Mouse (Mus musculus) erythroblast, adult 5-6 weeks (primary cell): ENCODE measurements around the gene Vmn1r220. TPM values are rescaled to one million over a fixed set of nuclear protein-coding genes. Genes with fewer than 3 reads are reported as not detected.
"Not testable (repeated sequence)": the region's sequence is repeated elsewhere in the genome, so short reads cannot be mapped to it uniquely, and the experiment has no call there.

Source experiments
- ATAC-seq: replicated peaks from 2 replicates; pipeline ENCODE4 v1.8.0; 2016; ENCODE audit warnings: moderate number of reproducible peaks, mild to moderate bottlenecking, moderate TSS enrichment, inconsistent platforms; ENCODE audit not compliant: poor library complexity, low FRiP score, severe bottlenecking
- total RNA-seq, 2 experiments: library from RNA; stranded (forward) in 1 of 2; stranded (reverse) in 1 of 2; fragments of 150-400 nt in 1 of 2; fragments of 200-764, 138-1000 nt in 1 of 2; gene quantifications; 2 replicates each; pipeline versions ENCODE4 v1.2.3 to v1.2.4; 2015 to 2017; ENCODE audit warnings: low replicate concordance in 2 of 2

The Vmn1r220 gene
- not detected in 2 replicates for total RNA-seq (2015; ENCODE audit: low replicate concordance)
- total RNA-seq (2017; ENCODE audit: low replicate concordance) = not detected in 2 replicates

GRCm38 (mm10) chr13:23187875-23188274 lies at the start of gene Vmn1r220:
Gene Vmn1r220 (minus strand): TSS chr13:23187975.
- ATAC-seq = no peak

GRCm38 (mm10) chr13:23235847-23236246 lies 48.1 kb upstream of the Vmn1r220 start, which contains the start of gene Vmn1r222:
Gene Vmn1r222 (minus strand): TSS chr13:23235947.
- not testable (repeated sequence) for ATAC-seq

- ATAC-seq = not testable (repeated sequence)
Observed at GRCm38 (mm10) chr13:23213827-23214226, 26.1 kb upstream of the Vmn1r220 start, which contains the start of gene Vmn1r221. Gene Vmn1r221 (plus strand): TSS chr13:23214127.

- not testable (repeated sequence) for ATAC-seq
Observed at GRCm38 (mm10) chr13:23203885-23204284, 16.1 kb upstream of the Vmn1r220 start.

- ATAC-seq = not testable (repeated sequence)
Observed at GRCm38 (mm10) chr13:23166471-23166870, 21.3 kb downstream of the Vmn1r220 start.

- ATAC-seq = no peak
Observed at GRCm38 (mm10) chr13:23159012-23159411, 28.8 kb downstream of the Vmn1r220 start, which contains the start of gene Vmn1r219. Gene Vmn1r219 (plus strand): TSS chr13:23159312.

GRCm38 (mm10) chr13:23157848-23158247 lies 29.9 kb downstream of the Vmn1r220 start:
- no peak for ATAC-seq

GRCm38 (mm10) chr13:23138880-23139279 lies 48.9 kb downstream of the Vmn1r220 start:
- ATAC-seq = no peak

- ATAC-seq = no peak
Observed at GRCm38 (mm10) chr13:23133501-23133900, 54.3 kb downstream of the Vmn1r220 start.

- ATAC-seq = no peak
Observed at GRCm38 (mm10) chr13:23133099-23133498, 54.7 kb downstream of the Vmn1r220 start, which contains the start of gene Vmn1r218. Gene Vmn1r218 (plus strand): TSS chr13:23133155.

Other genes starting within 250 kb of the Vmn1r220 start
- not detected in 2 replicates for gene Vmn1r213, start 180.3 kb downstream of the Vmn1r220 start, total RNA-seq (2015; ENCODE audit: low replicate concordance)
- 0.70 TPM in 1 of 2 replicates, not detected in the other for gene Vmn1r213, start 180.3 kb downstream of the Vmn1r220 start, total RNA-seq (2017; ENCODE audit: low replicate concordance)
- not detected in 2 replicates for gene Vmn1r214, start 157.6 kb downstream of the Vmn1r220 start, total RNA-seq (2015; ENCODE audit: low replicate concordance)
- not detected in 2 replicates for gene Vmn1r214, start 157.6 kb downstream of the Vmn1r220 start, total RNA-seq (2017; ENCODE audit: low replicate concordance)
- not detected in 2 replicates for gene Vmn1r215, start 120.0 kb downstream of the Vmn1r220 start, total RNA-seq (2015; ENCODE audit: low replicate concordance)
- not detected in 2 replicates for gene Vmn1r215, start 120.0 kb downstream of the Vmn1r220 start, total RNA-seq (2017; ENCODE audit: low replicate concordance)
- gene Vmn1r217, start 69.7 kb downstream of the Vmn1r220 start, total RNA-seq (2015; ENCODE audit: low replicate concordance) = not detected in 2 replicates
- gene Vmn1r217, start 69.7 kb downstream of the Vmn1r220 start, total RNA-seq (2017; ENCODE audit: low replicate concordance) = under 0.01 and 0.09 TPM in 2 replicates
- gene Vmn1r218, start 54.8 kb downstream of the Vmn1r220 start, total RNA-seq (2015; ENCODE audit: low replicate concordance) = not detected in 2 replicates
- 0.14 TPM in 1 of 2 replicates, not detected in the other for gene Vmn1r218, start 54.8 kb downstream of the Vmn1r220 start, total RNA-seq (2017; ENCODE audit: low replicate concordance)
- gene Vmn1r219, start 28.7 kb downstream of the Vmn1r220 start, total RNA-seq (2015; ENCODE audit: low replicate concordance) = not detected in 2 replicates
- gene Vmn1r219, start 28.7 kb downstream of the Vmn1r220 start, total RNA-seq (2017; ENCODE audit: low replicate concordance) = 0.09 TPM in 1 of 2 replicates, not detected in the other
- not detected in 2 replicates for gene Vmn1r221, start 26.2 kb upstream of the Vmn1r220 start, total RNA-seq (2015; ENCODE audit: low replicate concordance)
- gene Vmn1r221, start 26.2 kb upstream of the Vmn1r220 start, total RNA-seq (2017; ENCODE audit: low replicate concordance) = not detected in 2 replicates
- not detected in 2 replicates for gene Vmn1r222, start 48.0 kb upstream of the Vmn1r220 start, total RNA-seq (2015; ENCODE audit: low replicate concordance)
- gene Vmn1r222, start 48.0 kb upstream of the Vmn1r220 start, total RNA-seq (2017; ENCODE audit: low replicate concordance) = not detected in 2 replicates
- gene Vmn1r223, start 59.2 kb upstream of the Vmn1r220 start, total RNA-seq (2015; ENCODE audit: low replicate concordance) = not detected in 2 replicates
- not detected in 2 replicates for gene Vmn1r223, start 59.2 kb upstream of the Vmn1r220 start, total RNA-seq (2017; ENCODE audit: low replicate concordance)
- gene Zfp322a, start 181.2 kb upstream of the Vmn1r220 start, total RNA-seq (2015; ENCODE audit: low replicate concordance) = 10.4 and 10.8 TPM in 2 replicates
- 10.9 and 11.2 TPM in 2 replicates for gene Zfp322a, start 181.2 kb upstream of the Vmn1r220 start, total RNA-seq (2017; ENCODE audit: low replicate concordance)
- gene Abt1, start 235.9 kb upstream of the Vmn1r220 start, total RNA-seq (2015; ENCODE audit: low replicate concordance) = 1.7 and 1.9 TPM in 2 replicates
- 1.4 and 1.7 TPM in 2 replicates for gene Abt1, start 235.9 kb upstream of the Vmn1r220 start, total RNA-seq (2017; ENCODE audit: low replicate concordance)